Mouse (Mus musculus) hindbrain, embryonic 14.5 days (tissue): ENCODE data around the gene Smyd1. TPM values are rescaled to one million over a fixed set of nuclear protein-coding genes. Genes with fewer than 3 reads are reported as not detected.

ENCODE experiments used
- ATAC-seq: fragments of 200-750 bp; cut with Nextera tagmentation; 2 replicates; pipeline ENCODE4 v1.8.0; 2017; ENCODE audit warnings: moderate number of reproducible peaks, mild to moderate bottlenecking, moderate TSS enrichment, moderate library complexity; ENCODE audit not compliant: low FRiP score
- DNase-seq: peaks from one replicate; pipeline ENCODE4 v3.0.0-alpha.2; 2015; ENCODE audit warnings: low spot score
- H3K27ac ChIP-seq: fragments of 300-500 bp; sonication (generic); 2 replicates; pipeline ENCODE4 v1.5.1; 2014; ENCODE audit warnings: mild to moderate bottlenecking, moderate library complexity
- H3K27me3 ChIP-seq: fragments of 300-500 bp; sonication (generic); 2 replicates; pipeline ENCODE4 v1.6.1; 2014; ENCODE audit warnings: mild to moderate bottlenecking, low read length, mixed read lengths; ENCODE audit not compliant: control insufficient read depth, insufficient read depth
- H3K36me3 ChIP-seq: fragments of 300-500 bp; sonication (generic); replicated peaks from 2 replicates; pipeline ENCODE4 v1.6.1; 2014; ENCODE audit not compliant: control insufficient read depth, insufficient read depth
- H3K4me1 ChIP-seq: fragments of 300-500 bp; sonication (generic); replicated peaks from 2 replicates; pipeline ENCODE4 v1.6.1; 2014; ENCODE audit warnings: antibody characterized with exemption, low read length, mixed read lengths; ENCODE audit not compliant: control insufficient read depth, insufficient read depth
- H3K4me2 ChIP-seq: fragments of 300-500 bp; sonication (generic); replicated peaks from 2 replicates; pipeline ENCODE4 v1.6.1; 2014; ENCODE audit warnings: mild to moderate bottlenecking, moderate library complexity
- H3K4me3 ChIP-seq: fragments of 300-500 bp; sonication (generic); replicated peaks from 2 replicates; pipeline ENCODE4 v1.5.1; 2014; ENCODE audit warnings: mild to moderate bottlenecking, low read length
- H3K9ac ChIP-seq: fragments of 300-500 bp; sonication (generic); 2 replicates; pipeline ENCODE4 v1.6.1; 2014
- H3K9me3 ChIP-seq: fragments of 300-500 bp; sonication (generic); 2 replicates; pipeline ENCODE4 v1.6.1; 2016; ENCODE audit warnings: low read length; ENCODE audit not compliant: control insufficient read depth
- WGBS: fragments of 180-500 bp; shearing (Covaris S2); extraction: QIAGEN DNeasy Blood & Tissue Kit; methylation state at CpG from one replicate; pipeline ENCODE4 v1.1.7; 2014; 5-methylcytosine and 5-hydroxymethylcytosine counted together
- polyA plus RNA-seq: library from polyadenylated mRNA; unstranded; fragments of >200 nt; fragmentation: Nextera tagmentation; extraction: Ambion mirVana; gene quantifications from 2 replicates; pipeline ENCODE4 v1.2.1, GENCODE M21; 2014

Gene Smyd1
- polyA plus RNA-seq, 1 experiment from 2014 or later: 0.24 TPM

GRCm38 (mm10) chr6:71211917-71212316 is 110.1 kb downstream of the Smyd1 start:
- ATAC-seq: no peak
- no peaks in the 10 kb centered on the region for H3K27me3 ChIP-seq
- no peaks in the 10 kb centered on the region for H3K9me3 ChIP-seq

GRCm38 (mm10) chr6:71208691-71209090 is 113.3 kb downstream of the Smyd1 start:
- Histone ChIP-seq H3K4me3 (no peak overlapping the region), H3K27ac (no peak overlapping the region), H3K4me1 (no peaks in the 10 kb centered on the region), H3K27me3 (no peaks in the 10 kb centered on the region), H3K36me3 (no peaks in the 10 kb centered on the region), H3K9me3 (no peaks in the 10 kb centered on the region), H3K9ac (no peak overlapping the region), H3K4me2 (no peak overlapping the region)
- ATAC-seq (no peak), DNase-seq (no peak)
- 89% methylated on average over 2 of the region's 2 CpGs for WGBS

More at GRCm38 (mm10) chr6:71211917-71212316, 110.1 kb downstream of the Smyd1 start:
- no peaks in the 10 kb centered on the region for H3K4me1 ChIP-seq
- H3K9ac ChIP-seq: no peak overlapping the region
- H3K36me3 ChIP-seq: no peaks in the 10 kb centered on the region
- no peak overlapping the region for H3K4me3 ChIP-seq
- no peak for DNase-seq
- WGBS: 65% methylated on average over 7 of the region's 7 CpGs
- H3K27ac ChIP-seq: no peak overlapping the region
- H3K4me2 ChIP-seq: no peak overlapping the region

GRCm38 (mm10) chr6:71204166-71204565 is 117.9 kb downstream of the Smyd1 start:
- DNase-seq: no peak
- Histone ChIP-seq H3K27ac (no peak overlapping the region), H3K9ac (no peak overlapping the region), H3K36me3 (no peaks in the 10 kb centered on the region), H3K9me3 (no peaks in the 10 kb centered on the region), H3K4me3 (no peak overlapping the region), H3K27me3 (no peaks in the 10 kb centered on the region), H3K4me2 (no peak overlapping the region), H3K4me1 (no peaks in the 10 kb centered on the region)
- no peak for ATAC-seq
- 93% methylated on average over 8 of the region's 8 CpGs for WGBS

- no peaks in the 10 kb centered on the region for H3K9me3 ChIP-seq
- H3K36me3 ChIP-seq: no peaks in the 10 kb centered on the region
- WGBS: 90% methylated on average over 5 of the region's 5 CpGs
- ATAC-seq (no peak), DNase-seq (no peak)
- no peak overlapping the region for H3K9ac ChIP-seq
- H3K27ac ChIP-seq: no peak overlapping the region
- no peaks in the 10 kb centered on the region for H3K4me1 ChIP-seq
- H3K4me3 ChIP-seq: no peak overlapping the region
- no peaks in the 10 kb centered on the region for H3K27me3 ChIP-seq
- H3K4me2 ChIP-seq: no peak overlapping the region
These were observed 118.4 kb downstream of the Smyd1 start for GRCm38 (mm10) chr6:71203674-71204073.

GRCm38 (mm10) chr6:71201925-71202324 is 120.1 kb downstream of the Smyd1 start:
- H3K9me3 ChIP-seq: no peaks in the 10 kb centered on the region
- H3K36me3 ChIP-seq: no peaks in the 10 kb centered on the region
- WGBS: 73% methylated on average over 5 of the region's 5 CpGs
- H3K9ac ChIP-seq: no peak overlapping the region
- no peak overlapping the region for H3K4me2 ChIP-seq
- H3K4me3 ChIP-seq: no peak overlapping the region
- no peak for ATAC-seq
- no peak overlapping the region for H3K27ac ChIP-seq
- no peaks in the 10 kb centered on the region for H3K27me3 ChIP-seq
- no peaks in the 10 kb centered on the region for H3K4me1 ChIP-seq
- no peak for DNase-seq

GRCm38 (mm10) chr6:71199612-71200011 is 122.4 kb downstream of the Smyd1 start, which contains the start of gene Fabp1:
Fabp1 (plus strand) TSS chr6:71199827.
- H3K9ac ChIP-seq: no peak within 1 kb of the TSS
- no peaks in the 10 kb centered on the region for H3K27me3 ChIP-seq
- no peak within 1 kb of the TSS for H3K4me2 ChIP-seq
- 91% methylated on average over 4 of the region's 4 CpGs for WGBS
- no peaks in the 10 kb centered on the region for H3K9me3 ChIP-seq
- ATAC-seq: no peak
- H3K4me1 ChIP-seq: no peaks in the 10 kb centered on the region
- no peak within 1 kb of the TSS for H3K4me3 ChIP-seq
- DNase-seq: no peak
- H3K36me3 ChIP-seq: no peaks in the 10 kb centered on the region
- H3K27ac ChIP-seq: no peak within 1 kb of the TSS

- ATAC-seq: no peak
These were observed 124.1 kb downstream of the Smyd1 start for GRCm38 (mm10) chr6:71197636-71198535.

GRCm38 (mm10) chr6:71196107-71196506 is 125.9 kb downstream of the Smyd1 start:
- no peak for ATAC-seq
- Histone ChIP-seq H3K36me3 (no peaks in the 10 kb centered on the region), H3K9me3 (no peaks in the 10 kb centered on the region)

More at GRCm38 (mm10) chr6:71197636-71198535, 124.1 kb downstream of the Smyd1 start:
- WGBS: 87% methylated on average over 13 of the region's 13 CpGs
- H3K9ac ChIP-seq: no peak overlapping the region
- no peaks in the 10 kb centered on the region for H3K4me1 ChIP-seq
- H3K9me3 ChIP-seq: no peaks in the 10 kb centered on the region
- no peak overlapping the region for H3K4me3 ChIP-seq
- no peaks in the 10 kb centered on the region for H3K27me3 ChIP-seq
- H3K27ac ChIP-seq: no peak overlapping the region
- no peaks in the 10 kb centered on the region for H3K36me3 ChIP-seq
- no peak for DNase-seq
- H3K4me2 ChIP-seq: no peak overlapping the region

GRCm38 (mm10) chr6:71193151-71193740 is 128.8 kb downstream of the Smyd1 start:
- Histone ChIP-seq H3K4me1 (no peaks in the 10 kb centered on the region), H3K27me3 (no peaks in the 10 kb centered on the region), H3K4me2 (no peak overlapping the region), H3K9ac (no peak overlapping the region), H3K4me3 (no peak overlapping the region), H3K9me3 (no peaks in the 10 kb centered on the region), H3K27ac (no peak overlapping the region), H3K36me3 (no peaks in the 10 kb centered on the region)
- 77% methylated on average over 6 of the region's 6 CpGs for WGBS
- DNase-seq: no peak
- ATAC-seq: no peak

More at GRCm38 (mm10) chr6:71196107-71196506, 125.9 kb downstream of the Smyd1 start:
- Histone ChIP-seq H3K27me3 (no peaks in the 10 kb centered on the region), H3K4me1 (no peaks in the 10 kb centered on the region), H3K27ac (no peak overlapping the region), H3K4me3 (no peak overlapping the region), H3K4me2 (no peak overlapping the region), H3K9ac (no peak overlapping the region)
- no peak for DNase-seq
